Mouse (Mus musculus): ENCODE data around the gene Btn1a1. TPM values are rescaled to one million over a fixed set of nuclear protein-coding genes. Genes with fewer than 3 reads are reported as not detected.

Gene Btn1a1
- polyA plus RNA-seq, 1 experiment from 2014 or later: 0.22 TPM

- Histone ChIP-seq H3K9ac (no peak overlapping the region), H3K36me3 (no peaks in the 10 kb centered on the region), H3K27me3 (replicated peaks) (no peaks in the 10 kb centered on the region), H3K4me2 (no peak overlapping the region), H3K9me3 (no peaks in the 10 kb centered on the region), H3K4me3 (replicated peaks) (no peak overlapping the region), H3K4me1 (0 out of 2 replicates have a peak, but pooled peaks cover 5% of the 10 kb centered on the region), H3K27ac (no peak overlapping the region)
- WGBS: 62% methylated on average over 16 of the region's 16 CpGs
- ATAC-seq (ENCODE audit: insufficient read depth, low FRiP score, low read depth): no peak
Observed at GRCm38 (mm10) chr13:23428166-23428993, 37.3 kb downstream of the Btn1a1 start.

DNA sequence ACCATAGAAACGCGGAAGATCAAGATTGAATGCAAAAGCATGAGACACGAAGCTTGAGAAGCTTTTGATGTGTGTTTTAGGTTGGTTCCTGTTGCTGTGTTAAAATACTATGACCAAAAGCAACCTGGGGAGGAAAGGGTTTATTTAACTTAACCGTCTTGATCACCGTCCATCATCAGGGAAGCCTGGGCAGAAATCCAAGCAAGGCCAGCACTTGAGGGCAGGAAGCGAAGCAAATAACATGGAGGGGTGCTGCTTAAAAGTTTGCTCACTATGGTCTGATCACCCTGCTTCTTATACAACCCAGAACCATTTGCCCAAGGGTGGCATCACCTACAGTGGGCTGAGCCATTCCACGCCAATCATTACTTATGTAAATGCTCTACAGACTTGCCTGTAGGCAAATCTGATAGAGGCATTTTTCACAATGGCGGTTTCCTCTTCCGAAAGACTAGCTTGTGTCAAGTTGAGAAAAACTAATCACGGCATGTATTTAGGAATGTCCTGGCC lies 38.2 kb downstream of the Btn1a1 start:
- no peaks in the 10 kb centered on the region for H3K27me3 ChIP-seq (replicated peaks)
- no peak overlapping the region for H3K9ac ChIP-seq
- ATAC-seq (ENCODE audit: insufficient read depth, low FRiP score, low read depth): no peak
- no peaks in the 10 kb centered on the region for H3K36me3 ChIP-seq
- H3K9me3 ChIP-seq: no peaks in the 10 kb centered on the region
- WGBS: 55% methylated on average over 10 of the region's 10 CpGs
- H3K4me1 ChIP-seq: peaks cover 11% of the 10 kb centered on the region
- H3K27ac ChIP-seq: no peak overlapping the region
- no peak overlapping the region for H3K4me2 ChIP-seq
- H3K4me3 ChIP-seq (replicated peaks): no peak overlapping the region

- 22% methylated on average over 14 of the region's 14 CpGs for WGBS
- peak; percentile 16; the same call in 1 of the 2 replicates for ATAC-seq (ENCODE audit: insufficient read depth, low FRiP score, low read depth)
Observed at GRCm38 (mm10) chr13:23426922-23427321, 38.8 kb downstream of the Btn1a1 start.

GRCm38 (mm10) chr13:23426335-23426734 lies 39.4 kb downstream of the Btn1a1 start:
- no peak for ATAC-seq (ENCODE audit: insufficient read depth, low FRiP score, low read depth)
- H3K36me3 ChIP-seq: 0 out of 2 replicates have a peak, but pooled peaks cover 6% of the 10 kb centered on the region
- 0 out of 2 replicates have a peak overlapping the region, but pooled peaks have one; percentile 21 for H3K4me2 ChIP-seq
- no peak overlapping the region for H3K27ac ChIP-seq
- H3K27me3 ChIP-seq (replicated peaks): no peaks in the 10 kb centered on the region
- H3K9me3 ChIP-seq: no peaks in the 10 kb centered on the region
- WGBS: 21% methylated on average over 8 of the region's 8 CpGs
- H3K4me3 ChIP-seq (replicated peaks): no peak overlapping the region
- H3K4me1 ChIP-seq: peaks cover 12% of the 10 kb centered on the region
- H3K9ac ChIP-seq: no peak overlapping the region

More at GRCm38 (mm10) chr13:23426922-23427321, 38.8 kb downstream of the Btn1a1 start:
- H3K4me3 ChIP-seq (replicated peaks): no peak overlapping the region
- 0 out of 2 replicates have a peak, but pooled peaks cover under 1% of the 10 kb centered on the region for H3K36me3 ChIP-seq
- peaks cover 12% of the 10 kb centered on the region for H3K4me1 ChIP-seq
- no peak overlapping the region for H3K9ac ChIP-seq
- no peaks in the 10 kb centered on the region for H3K9me3 ChIP-seq
- no peak overlapping the region for H3K27ac ChIP-seq
- no peak overlapping the region for H3K4me2 ChIP-seq
- no peaks in the 10 kb centered on the region for H3K27me3 ChIP-seq (replicated peaks)

- ATAC-seq (ENCODE audit: insufficient read depth, low FRiP score, low read depth): no peak
- 7% methylated on average over 9 of the region's 9 CpGs for WGBS
- peak overlapping the region; percentile 72 for H3K4me2 ChIP-seq
Observed at GRCm38 (mm10) chr13:23425505-23425904, 40.2 kb downstream of the Btn1a1 start.

GRCm38 (mm10) chr13:23424494-23425325 lies 41.0 kb downstream of the Btn1a1 start:
- peak overlapping the region; percentile 72 for H3K4me2 ChIP-seq
- peak; percentile 74 for ATAC-seq (ENCODE audit: insufficient read depth, low FRiP score, low read depth)
- H3K9me3 ChIP-seq: no peaks in the 10 kb centered on the region
- H3K9ac ChIP-seq: no peak overlapping the region
- no peaks in the 10 kb centered on the region for H3K27me3 ChIP-seq (replicated peaks)
- H3K4me1 ChIP-seq: peaks cover 12% of the 10 kb centered on the region
- H3K36me3 ChIP-seq: peaks cover 9% of the 10 kb centered on the region; the same call in 1 of the 2 replicates
- H3K27ac ChIP-seq: peak overlapping the region; percentile 63
- 1% methylated on average over 25 of the region's 25 CpGs for WGBS
- H3K4me3 ChIP-seq (replicated peaks): peak overlapping the region; percentile 39

More at GRCm38 (mm10) chr13:23425505-23425904, 40.2 kb downstream of the Btn1a1 start:
- Histone ChIP-seq H3K27ac (no peak overlapping the region), H3K4me1 (peaks cover 12% of the 10 kb centered on the region), H3K9me3 (no peaks in the 10 kb centered on the region), H3K9ac (no peak overlapping the region), H3K4me3 (replicated peaks) (0 out of 2 replicates have a peak overlapping the region, but pooled peaks have one; percentile 39), H3K27me3 (replicated peaks) (no peaks in the 10 kb centered on the region), H3K36me3 (0 out of 2 replicates have a peak, but pooled peaks cover 6% of the 10 kb centered on the region)

DNA sequence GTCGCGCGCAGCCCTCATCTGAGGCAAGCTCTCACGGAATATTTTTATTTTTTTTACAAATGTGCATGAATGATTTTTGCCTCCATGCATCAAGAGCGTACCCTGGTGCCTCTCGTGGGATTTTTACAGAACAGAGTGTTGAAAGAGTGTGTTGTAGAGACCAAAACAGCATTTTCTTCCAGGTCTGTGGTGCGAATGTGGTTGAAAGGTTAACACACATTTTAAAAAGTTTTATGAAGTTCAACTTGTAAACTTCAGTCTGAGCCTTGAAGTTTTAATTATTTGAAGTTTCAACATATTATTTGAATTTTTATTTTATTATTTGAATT lies 41.7 kb downstream of the Btn1a1 start:
- Histone ChIP-seq H3K9me3 (no peaks in the 10 kb centered on the region), H3K27ac (peak overlapping the region; percentile 79), H3K36me3 (peaks cover 9% of the 10 kb centered on the region; the same call in 1 of the 2 replicates), H3K9ac (no peak overlapping the region; the same call in 1 of the 2 replicates), H3K27me3 (replicated peaks) (no peaks in the 10 kb centered on the region), H3K4me2 (peak overlapping the region; percentile 72), H3K4me3 (replicated peaks) (peak overlapping the region; percentile 71), H3K4me1 (peaks cover 12% of the 10 kb centered on the region)
- under 1% methylated on average over 7 of the region's 7 CpGs for WGBS
- ATAC-seq (ENCODE audit: insufficient read depth, low FRiP score, low read depth): no peak

DNA sequence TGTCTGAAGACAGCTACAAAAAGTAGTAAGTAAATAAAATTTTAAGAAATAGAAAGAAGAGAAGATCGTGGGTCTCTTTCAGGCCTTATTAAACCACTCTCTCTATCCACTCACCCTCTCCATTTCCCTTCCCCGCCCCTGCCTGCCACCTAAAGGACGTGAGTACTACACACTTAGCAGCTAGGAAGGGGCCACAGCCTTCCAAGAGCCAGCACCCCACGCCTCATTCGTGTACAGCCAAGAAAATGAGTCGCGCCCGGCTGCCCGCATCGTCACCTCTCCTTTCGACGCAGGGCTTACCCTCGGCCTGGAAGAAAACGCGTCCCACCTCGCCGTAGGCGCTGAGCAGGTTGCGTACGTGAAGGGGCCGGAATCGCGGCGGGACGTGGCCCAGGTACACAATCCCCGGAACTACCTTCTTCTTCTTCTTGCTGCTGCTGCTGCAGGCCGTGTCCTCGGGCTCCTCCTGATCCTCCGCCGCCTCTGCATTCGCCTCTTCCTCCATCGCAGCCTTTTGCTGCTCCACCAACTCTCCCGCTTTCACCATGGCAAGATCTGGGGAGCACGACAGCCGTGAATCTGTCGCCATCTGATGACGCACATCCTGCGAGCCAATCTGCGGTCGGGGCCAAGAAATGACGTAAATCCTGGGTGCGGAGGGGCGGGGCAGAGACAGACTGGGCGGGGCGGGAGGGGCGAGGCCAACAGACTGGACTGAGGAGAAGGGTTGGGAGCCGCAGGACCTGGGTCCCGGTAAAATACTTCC lies 42.2 kb downstream of the Btn1a1 start, which contains the start of gene Abt1:
Gene Abt1, minus strand, starts transcription at position 581 of the 766 bp plus-strand sequence.
- H3K4me1 ChIP-seq: peaks cover 12% of the 10 kb centered on the region
- peak within 1 kb of the TSS; percentile 71 for H3K4me3 ChIP-seq (replicated peaks)
- no peaks in the 10 kb centered on the region for H3K9me3 ChIP-seq
- peak; percentile 86 for ATAC-seq (ENCODE audit: insufficient read depth, low FRiP score, low read depth)
- H3K27me3 ChIP-seq (replicated peaks): no peaks in the 10 kb centered on the region
- H3K4me2 ChIP-seq: peak within 1 kb of the TSS; percentile 72
- peak within 1 kb of the TSS; percentile 79 for H3K27ac ChIP-seq
- peaks cover 9% of the 10 kb centered on the region; the same call in 1 of the 2 replicates for H3K36me3 ChIP-seq
- peak within 1 kb of the TSS; percentile 56 for H3K9ac ChIP-seq
- under 1% methylated on average over 48 of the region's 48 CpGs for WGBS

GRCm38 (mm10) chr13:23422351-23422750 lies 43.4 kb downstream of the Btn1a1 start:
- peaks cover 12% of the 10 kb centered on the region for H3K4me1 ChIP-seq
- no peak overlapping the region for H3K4me2 ChIP-seq
- no peak for ATAC-seq (ENCODE audit: insufficient read depth, low FRiP score, low read depth)
- H3K4me3 ChIP-seq (replicated peaks): no peak overlapping the region
- no peak overlapping the region for H3K9ac ChIP-seq
- no peaks in the 10 kb centered on the region for H3K9me3 ChIP-seq
- no peaks in the 10 kb centered on the region for H3K27me3 ChIP-seq (replicated peaks)
- 92% methylated on average over 16 of the region's 16 CpGs for WGBS
- no peak overlapping the region for H3K27ac ChIP-seq
- peaks cover 9% of the 10 kb centered on the region; the same call in 1 of the 2 replicates for H3K36me3 ChIP-seq

GRCm38 (mm10) chr13:23412630-23413521 lies 52.8 kb downstream of the Btn1a1 start:
- no peaks in the 10 kb centered on the region for H3K4me1 ChIP-seq
- peak overlapping the region; percentile 34 for H3K4me3 ChIP-seq (replicated peaks)
- peak overlapping the region; percentile 59 for H3K4me2 ChIP-seq
- no peaks in the 10 kb centered on the region for H3K36me3 ChIP-seq
- WGBS: 4% methylated on average over 28 of the region's 28 CpGs
- H3K27me3 ChIP-seq (replicated peaks): 0 out of 2 replicates have a peak, but pooled peaks cover 4% of the 10 kb centered on the region
- no peak overlapping the region for H3K27ac ChIP-seq
- no peaks in the 10 kb centered on the region for H3K9me3 ChIP-seq
- no peak; the same call in 1 of the 2 replicates for ATAC-seq (ENCODE audit: insufficient read depth, low FRiP score, low read depth)
- no peak overlapping the region for H3K9ac ChIP-seq

Measured in stomach, embryonic 15.5 days (tissue).